In the genomic region with DNA sequence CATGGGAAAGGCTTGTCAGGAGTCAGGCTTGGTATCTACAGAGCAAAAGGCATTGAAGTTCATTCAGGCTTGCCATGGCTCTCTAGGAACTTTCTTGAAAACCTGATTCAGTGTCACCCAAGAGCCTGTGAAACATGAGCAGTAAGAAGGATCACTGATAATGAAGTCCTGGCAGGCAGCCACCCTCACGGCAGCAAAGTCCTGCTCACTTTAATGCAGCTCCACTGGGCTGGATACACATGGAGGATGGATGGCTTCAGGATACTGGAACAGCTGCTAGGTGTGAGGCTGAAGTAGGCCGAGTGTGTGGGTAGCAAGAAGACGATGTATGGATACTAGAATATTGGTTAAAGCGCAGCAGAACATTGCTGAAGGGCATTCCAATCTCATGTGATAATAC, we compare ENCODE assay signal across 16 mouse cellular contexts.
DNase-seq lines count a peak whose midpoint lies in the region; ATAC-seq and TF ChIP-seq lines count a peak whose summit lies in the region.
"Had no signal": no experiment of that assay in that cellular context is flagged by ENCODE, and none has a peak within 500 bp of the region (broad histone marks: within the 10 kb centered on the region; RNA-seq: fewer than 3 reads in every experiment).

No protein-coding gene starts in this region.

- peak; percentile 47 for DNase-seq in forebrain, embryonic 11.5 days (ENCODE audit: low spot score)
- no peak for DNase-seq in forebrain, embryonic 10.5 days (ENCODE audit: extremely low spot score, low spot score)
- DNase-seq in kidney, postnatal 4 days: peak; percentile 2 to 3
- no peak for DNase-seq in kidney, adult 2 months
- DNase-seq in right cerebral cortex, adult 18-20 months: peak; percentile 2
- DNase-seq in right cerebral cortex, postnatal 36 days (ENCODE audit: low spot score in 2 of 2): no peak
- no peak for DNase-seq in layer of hippocampus, adult 9-11 months
- DNase-seq in adrenal gland, postnatal 14 days: no peak
- DNase-seq: adrenal gland, postnatal 36 days; B cell, adult 2 months; cerebellum, adult 9-11 months; liver, embryonic 13.5 days; thymus, postnatal 4 days had no signal

- no peaks in the 10 kb centered on the region for H3K9me3 ChIP-seq in forebrain, embryonic 11.5 days (ENCODE audit: control insufficient read depth, low read length)
- H3K9me3 ChIP-seq in forebrain, embryonic 10.5 days: no peaks in the 10 kb centered on the region
- H3K9me3 ChIP-seq: liver, embryonic 13.5 days; neural tube, embryonic 12.5 days had no signal

- peak; percentile 56 for ATAC-seq in forebrain, embryonic 11.5 days (replicated peaks; ENCODE audit: low FRiP score)
- ATAC-seq: intestine, postnatal 0 days; Patski had no signal

- TF ChIP-seq CTCF in kidney, adult 2 months (conservative IDR thresholded peaks at IDR 0.05; ENCODE audit: insufficient read depth, insufficient read length, low read depth, low read length): no peak

- H3K4me1 ChIP-seq in forebrain, embryonic 11.5 days (replicated peaks; ENCODE audit: control insufficient read depth, insufficient read depth, low read length): no peaks in the 10 kb centered on the region
- no peaks in the 10 kb centered on the region for H3K4me1 ChIP-seq in forebrain, embryonic 10.5 days
- H3K4me1 ChIP-seq in kidney, adult 2 months (ENCODE audit: control insufficient read depth, insufficient read depth, low read length): no peaks in the 10 kb centered on the region
- H3K4me1 ChIP-seq: liver, embryonic 13.5 days; neural tube, embryonic 12.5 days had no signal

- no peak for TF ChIP-seq POLR2A in kidney, adult 2 months (IDR thresholded peaks at IDR 0.05; ENCODE audit: low read depth, low read length)

- WGBS in forebrain, embryonic 11.5 days: 60% methylated on average over 4 of the region's 4 CpGs
- 77% methylated on average over 4 of the region's 4 CpGs for WGBS in forebrain, embryonic 10.5 days
- 47% methylated on average over 4 of the region's 4 CpGs for WGBS in kidney, adult 2 months

- no peak overlapping the region for H3K4me2 ChIP-seq in forebrain, embryonic 11.5 days (ENCODE audit: low read depth, low read length, severe bottlenecking)
- H3K4me2 ChIP-seq: liver, embryonic 13.5 days; neural tube, embryonic 12.5 days had no signal

- H3K36me3 ChIP-seq in forebrain, embryonic 11.5 days (ENCODE audit: control insufficient read depth, insufficient read depth, low read length): no peaks in the 10 kb centered on the region
- H3K36me3 ChIP-seq in forebrain, embryonic 10.5 days (replicated peaks): no peaks in the 10 kb centered on the region
- no peaks in the 10 kb centered on the region for H3K36me3 ChIP-seq in kidney, adult 2 months (ENCODE audit: control insufficient read depth, insufficient read depth, low read length)
- H3K36me3 ChIP-seq: liver, embryonic 13.5 days; neural tube, embryonic 12.5 days had no signal

- no peaks in the 10 kb centered on the region for H3K27me3 ChIP-seq in forebrain, embryonic 11.5 days (ENCODE audit: control insufficient read depth, insufficient read depth, low read length)
- no peaks in the 10 kb centered on the region for H3K27me3 ChIP-seq in forebrain, embryonic 10.5 days (ENCODE audit: poor library complexity, severe bottlenecking)
- no peaks in the 10 kb centered on the region for H3K27me3 ChIP-seq in kidney, adult 2 months (replicated peaks; ENCODE audit: control insufficient read depth, insufficient read depth, low read length)
- H3K27me3 ChIP-seq: liver, embryonic 13.5 days; neural tube, embryonic 12.5 days; Patski had no signal

- H3K4me3 ChIP-seq in forebrain, embryonic 11.5 days (ENCODE audit: low read depth, low read length): no peak overlapping the region
- H3K4me3 ChIP-seq in forebrain, embryonic 10.5 days: no peak overlapping the region
- no peak overlapping the region for H3K4me3 ChIP-seq in kidney, adult 2 months (ENCODE audit: insufficient read depth, low read depth, low read length)
- H3K4me3 ChIP-seq: liver, embryonic 13.5 days; neural tube, embryonic 12.5 days had no signal

- H3K9ac ChIP-seq in forebrain, embryonic 11.5 days (ENCODE audit: low read length): no peak overlapping the region
- H3K9ac ChIP-seq: liver, embryonic 13.5 days; neural tube, embryonic 12.5 days had no signal

- H3K27ac ChIP-seq in forebrain, embryonic 11.5 days (ENCODE audit: low read depth, low read length): no peak overlapping the region
- H3K27ac ChIP-seq in forebrain, embryonic 10.5 days: no peak overlapping the region
- no peak overlapping the region for H3K27ac ChIP-seq in kidney, adult 2 months (ENCODE audit: insufficient read depth, low read depth, low read length)
- H3K27ac ChIP-seq: liver, embryonic 13.5 days; neural tube, embryonic 12.5 days had no signal

Comparison
In these comparisons a context has a peak if more than half of its experiments do, and no peak if none do; other contexts are left out.
1. DNase-seq: peak in forebrain, embryonic 11.5 days (single experiment), kidney, postnatal 4 days (2 of 2) and right cerebral cortex, adult 18-20 months (single experiment); none in forebrain, embryonic 10.5 days (single experiment), kidney, adult 2 months (single experiment), right cerebral cortex, postnatal 36 days (0 of 2), layer of hippocampus, adult 9-11 months (single experiment) and adrenal gland, postnatal 14 days (single experiment).